Mouse (Mus musculus) forebrain, embryonic 11.5 days (tissue): ENCODE results near the gene Cdh26. TPM values are rescaled to one million over a fixed set of nuclear protein-coding genes. Genes with fewer than 3 reads are reported as not detected.

ENCODE experiments used
- ATAC-seq: fragments of 200-750 bp; cut with Nextera tagmentation; replicated peaks from 2 replicates; pipeline ENCODE4 v1.8.0; 2017; ENCODE audit warnings: moderate TSS enrichment; ENCODE audit not compliant: low FRiP score
- DNase-seq: peaks from one replicate; pipeline ENCODE4 v3.0.0-alpha.2; 2017; ENCODE audit warnings: low spot score
- H3K27ac ChIP-seq: fragments of 300-500 bp; sonication (generic); 2 replicates; pipeline ENCODE4 v1.5.1; 2014; ENCODE audit warnings: low read depth, low read length
- H3K27me3 ChIP-seq: fragments of 300-500 bp; sonication (generic); 2 replicates; pipeline ENCODE4 v1.6.1; 2014; ENCODE audit warnings: mild to moderate bottlenecking, low read length, mixed read lengths; ENCODE audit not compliant: control insufficient read depth, insufficient read depth
- H3K36me3 ChIP-seq: fragments of 300-500 bp; sonication (generic); 2 replicates; pipeline ENCODE4 v1.6.1; 2014; ENCODE audit warnings: mild to moderate bottlenecking, low read length, moderate library complexity, mixed read lengths; ENCODE audit not compliant: control insufficient read depth, insufficient read depth
- H3K4me1 ChIP-seq: fragments of 300-500 bp; sonication (generic); replicated peaks from 2 replicates; pipeline ENCODE4 v1.6.1; 2014; ENCODE audit warnings: low read length, mixed read lengths; ENCODE audit not compliant: control insufficient read depth, insufficient read depth
- H3K4me2 ChIP-seq: fragments of 300-500 bp; sonication (generic); 2 replicates; pipeline ENCODE4 v1.6.1; 2014; ENCODE audit warnings: low read depth, mild to moderate bottlenecking, low read length, moderate library complexity, mixed read lengths; ENCODE audit not compliant: severe bottlenecking
- H3K4me3 ChIP-seq: fragments of 300-500 bp; sonication (generic); 2 replicates; pipeline ENCODE4 v1.5.1; 2014; ENCODE audit warnings: low read depth, low read length
- H3K9ac ChIP-seq: fragments of 300-500 bp; sonication (generic); 2 replicates; pipeline ENCODE4 v1.6.1; 2014; ENCODE audit warnings: low read length
- H3K9me3 ChIP-seq: fragments of 300-500 bp; sonication (generic); 2 replicates; pipeline ENCODE4 v1.6.1; 2016; ENCODE audit warnings: low read length, mixed read lengths; ENCODE audit not compliant: control insufficient read depth
- WGBS: fragments of 180-500 bp; shearing (Covaris S2); extraction: QIAGEN DNeasy Blood & Tissue Kit; methylation state at CpG from one replicate; pipeline ENCODE4 v1.1.7; 2014; 5-methylcytosine and 5-hydroxymethylcytosine counted together
- polyA plus RNA-seq: library from polyadenylated mRNA; unstranded; fragments of >200 nt; fragmentation: Nextera tagmentation; extraction: Ambion mirVana; gene quantifications from 2 replicates; pipeline ENCODE4 v1.2.1, GENCODE M21; 2014

Cdh26 gene
- polyA plus RNA-seq, 1 experiment from 2014 or later: not detected

DNA sequence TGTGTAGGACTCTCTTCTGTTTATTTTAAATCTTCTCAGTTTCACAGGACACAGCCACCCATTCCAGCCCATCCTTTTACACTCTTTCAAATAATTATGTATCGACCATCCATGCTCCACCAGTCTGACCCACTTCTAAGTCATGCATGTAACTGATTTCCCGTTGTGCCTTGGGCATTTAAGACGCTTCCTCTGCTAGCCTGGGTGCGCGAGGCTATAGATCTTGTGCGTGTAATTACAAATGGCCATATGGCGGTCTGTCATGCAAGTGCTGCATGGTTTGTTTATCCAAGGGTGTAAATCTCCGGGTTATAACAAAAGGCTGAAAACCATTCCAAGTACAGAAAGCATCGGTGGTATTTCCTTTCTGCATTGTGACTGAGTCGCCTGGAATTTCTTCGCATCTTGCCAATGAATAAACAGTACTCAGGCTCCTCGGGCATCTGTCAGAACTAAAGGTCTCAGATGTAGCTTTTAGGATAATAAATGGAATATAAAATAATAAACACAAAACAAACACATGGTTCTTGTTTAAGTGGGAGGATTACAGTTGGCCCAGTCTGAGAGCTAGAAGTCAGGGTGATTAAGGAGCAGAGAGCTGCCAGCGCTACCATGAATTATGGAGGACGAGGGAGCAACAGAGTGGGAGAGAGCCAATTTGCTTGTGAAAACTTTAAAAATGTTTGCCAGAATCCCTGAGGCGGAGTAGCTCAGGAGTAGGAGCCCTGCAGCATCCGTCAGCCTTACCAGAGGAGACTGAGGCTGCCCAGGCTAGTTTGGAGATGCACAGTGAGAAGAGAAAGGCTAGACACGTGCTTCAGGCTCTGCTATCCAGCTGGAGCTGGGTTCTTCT lies 24.6 kb downstream of the Cdh26 start:
- ATAC-seq: no peak
- H3K36me3 ChIP-seq: no peaks in the 10 kb centered on the region
- H3K9ac ChIP-seq: no peak overlapping the region
- no peak overlapping the region for H3K4me2 ChIP-seq
- no peaks in the 10 kb centered on the region for H3K27me3 ChIP-seq
- H3K4me3 ChIP-seq: no peak overlapping the region
- H3K4me1 ChIP-seq: no peaks in the 10 kb centered on the region
- DNase-seq: no peak
- H3K27ac ChIP-seq: peak overlapping the region; percentile 46; the same call in 1 of the 2 replicates
- WGBS: 65% methylated on average over 17 of the region's 17 CpGs
- H3K9me3 ChIP-seq: no peaks in the 10 kb centered on the region

DNA sequence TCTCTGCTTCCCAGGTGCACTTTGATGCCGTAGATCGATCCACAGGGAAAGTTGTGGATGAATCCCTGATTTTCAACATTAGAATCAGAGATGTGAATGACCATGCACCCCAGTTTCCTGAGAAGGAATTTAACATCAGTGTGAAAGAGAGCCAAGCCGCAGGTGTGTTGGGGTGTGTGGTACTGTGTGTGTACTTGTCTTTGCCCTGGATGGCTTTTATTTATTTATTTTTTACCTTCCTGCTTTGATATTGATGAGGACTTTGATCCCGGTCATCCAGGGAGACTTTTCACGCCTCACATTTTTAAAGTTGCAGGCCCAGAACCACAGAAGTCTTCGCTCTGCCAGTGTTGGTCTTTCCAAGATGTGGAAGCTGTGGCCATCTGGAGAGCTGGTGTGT lies 27.1 kb downstream of the Cdh26 start:
- no peak for ATAC-seq
- no peaks in the 10 kb centered on the region for H3K36me3 ChIP-seq
- H3K27me3 ChIP-seq: no peaks in the 10 kb centered on the region
- H3K9me3 ChIP-seq: no peaks in the 10 kb centered on the region
- H3K27ac ChIP-seq: no peak overlapping the region
- no peak overlapping the region for H3K9ac ChIP-seq
- no peaks in the 10 kb centered on the region for H3K4me1 ChIP-seq
- H3K4me3 ChIP-seq: no peak overlapping the region
- WGBS: 95% methylated on average over 6 of the region's 6 CpGs
- no peak for DNase-seq
- no peak overlapping the region for H3K4me2 ChIP-seq

DNA sequence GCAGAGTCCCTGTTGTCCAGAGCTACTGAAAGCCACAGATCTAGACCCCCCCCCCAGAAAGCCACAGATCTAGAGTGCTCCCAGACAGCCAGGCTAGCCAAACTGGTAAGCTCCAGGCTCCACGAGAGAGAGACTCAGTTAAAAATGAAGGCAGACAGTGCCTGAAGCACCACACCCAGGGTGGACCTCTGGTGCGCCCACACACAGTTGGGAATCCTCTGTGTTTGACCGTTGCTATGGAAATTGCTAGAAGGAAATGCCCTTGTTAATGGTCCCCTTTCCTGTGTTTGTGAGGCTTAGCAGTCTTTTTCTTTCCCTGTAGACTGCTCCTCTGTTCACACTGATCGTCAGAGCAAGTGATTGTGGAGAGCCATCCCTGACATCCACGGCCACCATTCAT lies 30.0 kb downstream of the Cdh26 start:
- H3K36me3 ChIP-seq: no peaks in the 10 kb centered on the region
- H3K27me3 ChIP-seq: no peaks in the 10 kb centered on the region
- ATAC-seq: no peak
- H3K9me3 ChIP-seq: no peaks in the 10 kb centered on the region
- H3K27ac ChIP-seq: no peak overlapping the region
- no peaks in the 10 kb centered on the region for H3K4me1 ChIP-seq
- no peak overlapping the region for H3K4me3 ChIP-seq
- DNase-seq: no peak
- no peak overlapping the region for H3K9ac ChIP-seq
- 72% methylated on average over 5 of the region's 5 CpGs for WGBS
- H3K4me2 ChIP-seq: no peak overlapping the region

DNA sequence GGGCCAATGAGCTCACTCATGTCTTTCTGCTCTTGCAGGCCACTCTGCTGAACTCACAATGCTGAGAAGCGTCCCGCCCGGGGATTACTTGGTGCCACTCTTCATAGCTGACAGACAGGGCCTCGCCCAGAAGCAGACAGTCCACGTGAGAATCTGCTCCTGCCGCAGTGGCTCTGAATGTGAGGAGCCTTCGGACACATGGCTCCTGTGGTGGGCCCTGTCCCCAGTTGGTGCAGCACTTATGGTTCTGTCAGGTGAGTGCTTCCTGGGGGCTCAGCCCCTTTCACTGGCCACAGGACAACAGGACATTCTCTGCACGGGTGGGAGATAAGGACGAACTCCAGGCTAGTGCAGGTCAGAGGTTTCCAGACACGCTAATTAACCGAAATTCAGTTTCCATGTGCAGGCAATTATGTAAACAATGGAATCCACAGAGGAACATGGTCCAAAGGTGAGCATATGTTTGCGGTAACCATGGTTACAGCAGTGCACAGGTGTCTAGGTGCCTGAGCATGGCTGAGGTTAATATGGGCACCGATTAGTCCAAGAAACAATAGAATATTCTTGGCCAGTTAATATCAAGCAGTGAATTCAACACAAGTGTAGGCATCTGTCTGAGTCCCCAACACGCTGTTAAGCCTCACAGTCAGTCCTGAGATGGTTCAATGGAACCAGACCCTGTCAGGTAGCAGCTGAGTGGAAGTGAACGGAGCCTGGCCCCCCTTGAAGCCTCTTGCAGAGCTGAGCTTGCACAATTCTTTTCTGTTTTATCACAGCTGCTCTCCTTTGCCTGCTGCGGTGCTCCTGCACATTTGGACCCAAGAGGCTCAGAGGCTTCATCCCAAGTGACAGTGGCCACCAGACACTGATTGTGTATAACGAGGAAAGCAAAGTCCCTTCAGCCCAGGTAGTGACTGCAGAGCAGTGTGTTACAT lies 41.5 kb downstream of the Cdh26 start:
- H3K9ac ChIP-seq: no peak overlapping the region
- 78% methylated on average over 17 of the region's 17 CpGs for WGBS
- H3K36me3 ChIP-seq: no peaks in the 10 kb centered on the region
- no peak for ATAC-seq
- no peaks in the 10 kb centered on the region for H3K9me3 ChIP-seq
- no peaks in the 10 kb centered on the region for H3K27me3 ChIP-seq
- no peak overlapping the region for H3K27ac ChIP-seq
- H3K4me3 ChIP-seq: no peak overlapping the region
- no peak overlapping the region for H3K4me2 ChIP-seq
- no peaks in the 10 kb centered on the region for H3K4me1 ChIP-seq
- DNase-seq: no peak

DNA sequence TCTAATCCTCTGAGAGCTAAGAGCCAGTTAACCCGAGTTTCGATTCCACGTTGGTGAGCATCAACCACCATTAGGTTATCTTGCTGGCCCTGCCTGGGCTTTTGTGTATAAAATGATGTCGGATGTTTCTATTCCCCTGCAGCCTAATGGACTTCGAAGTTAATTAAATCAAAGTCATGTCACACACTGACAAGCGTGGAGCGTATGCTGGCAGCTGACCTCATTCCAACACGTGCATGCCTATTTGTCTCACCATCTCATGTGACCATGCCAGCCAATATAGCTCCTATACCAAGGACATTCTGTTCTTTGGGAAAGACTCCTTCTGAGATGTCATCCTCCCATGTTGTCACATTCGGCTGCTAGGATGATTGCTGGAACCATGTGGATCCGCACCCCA lies 43.6 kb downstream of the Cdh26 start:
- Histone ChIP-seq H3K4me3 (no peak overlapping the region), H3K9ac (no peak overlapping the region), H3K4me1 (no peaks in the 10 kb centered on the region), H3K4me2 (no peak overlapping the region), H3K27ac (no peak overlapping the region), H3K27me3 (no peaks in the 10 kb centered on the region), H3K9me3 (no peaks in the 10 kb centered on the region), H3K36me3 (no peaks in the 10 kb centered on the region)
- 86% methylated on average over 10 of the region's 10 CpGs for WGBS
- no peak for DNase-seq
- ATAC-seq: no peak

DNA sequence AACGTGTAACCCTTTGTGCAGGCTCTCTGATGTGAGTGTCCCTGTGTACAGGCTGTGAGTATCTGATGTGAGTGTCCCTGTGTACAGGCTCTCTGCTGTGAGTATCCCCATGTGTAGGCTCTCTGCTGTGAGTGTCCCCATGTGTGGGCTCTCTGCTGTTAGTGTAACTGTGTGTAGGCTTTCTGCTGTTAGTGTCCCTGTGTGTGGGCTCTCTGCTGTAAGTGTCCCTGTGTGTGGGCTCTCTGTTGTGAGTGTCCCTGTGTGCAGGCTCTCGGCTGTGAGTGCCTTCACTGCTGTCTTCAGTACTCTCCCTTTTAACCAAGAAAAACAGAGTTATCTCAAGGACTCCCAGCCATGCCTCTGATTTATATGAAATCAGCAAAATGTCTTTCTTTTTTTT lies 46.9 kb downstream of the Cdh26 start:
- H3K4me2 ChIP-seq: no peak overlapping the region
- H3K9ac ChIP-seq: no peak overlapping the region
- WGBS: 71% methylated on average over 2 of the region's 2 CpGs
- DNase-seq: no peak
- H3K4me3 ChIP-seq: no peak overlapping the region
- no peak for ATAC-seq
- H3K27me3 ChIP-seq: no peaks in the 10 kb centered on the region
- H3K36me3 ChIP-seq: no peaks in the 10 kb centered on the region
- H3K4me1 ChIP-seq: no peaks in the 10 kb centered on the region
- no peaks in the 10 kb centered on the region for H3K9me3 ChIP-seq
- no peak overlapping the region for H3K27ac ChIP-seq

DNA sequence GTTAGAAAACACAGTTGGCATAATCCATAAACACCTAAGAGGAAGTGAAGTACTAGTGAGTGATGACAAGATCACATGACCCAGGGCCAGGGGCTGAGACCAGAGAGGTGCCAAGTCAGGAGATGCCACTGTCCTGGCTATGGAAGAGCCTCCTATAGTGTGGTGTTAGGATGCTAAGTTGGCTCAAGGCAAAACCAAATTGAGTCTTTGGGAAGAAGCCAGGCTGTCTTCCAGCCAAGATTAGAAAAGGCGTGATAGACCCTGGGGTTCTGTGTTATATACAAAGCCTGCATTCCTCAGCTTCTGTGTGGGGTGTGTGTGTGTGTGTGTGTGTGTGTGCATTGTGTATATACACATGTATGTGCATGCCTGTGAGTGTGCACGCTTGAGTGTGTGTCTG lies 48.7 kb downstream of the Cdh26 start:
- Histone ChIP-seq H3K9ac (no peak overlapping the region), H3K4me3 (no peak overlapping the region), H3K4me2 (no peak overlapping the region), H3K27ac (no peak overlapping the region), H3K9me3 (no peaks in the 10 kb centered on the region), H3K4me1 (no peaks in the 10 kb centered on the region), H3K27me3 (no peaks in the 10 kb centered on the region), H3K36me3 (no peaks in the 10 kb centered on the region)
- WGBS: 87% methylated on average over 2 of the region's 2 CpGs
- DNase-seq: no peak
- ATAC-seq: no peak

DNA sequence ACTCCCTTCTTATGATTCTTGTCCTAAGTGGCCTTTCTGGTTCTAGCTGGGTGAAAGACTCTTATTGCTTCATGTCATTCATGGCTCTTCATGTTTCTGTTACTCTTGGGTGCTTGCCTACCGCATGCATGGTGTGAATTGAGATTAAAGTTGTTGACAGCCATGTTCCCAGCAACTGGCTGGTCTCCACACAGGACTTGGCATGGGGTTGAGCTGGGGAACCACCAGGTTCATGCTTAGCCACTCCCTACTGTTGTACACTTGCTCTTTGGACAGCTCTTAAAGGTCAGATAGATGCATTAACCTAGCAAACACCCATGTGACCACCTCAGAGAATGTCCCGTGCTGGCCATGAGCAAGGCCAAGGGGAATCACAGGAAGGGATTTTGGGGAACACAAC lies 50.6 kb downstream of the Cdh26 start:
- Histone ChIP-seq H3K9ac (no peak overlapping the region), H3K4me1 (no peaks in the 10 kb centered on the region), H3K4me3 (no peak overlapping the region), H3K9me3 (no peaks in the 10 kb centered on the region), H3K36me3 (no peaks in the 10 kb centered on the region), H3K4me2 (no peak overlapping the region), H3K27ac (no peak overlapping the region), H3K27me3 (no peaks in the 10 kb centered on the region)
- ATAC-seq (no peak), DNase-seq (no peak)
- 85% methylated on average over 2 of the region's 2 CpGs for WGBS
